Mouse (Mus musculus): Measurements from ENCODE around the gene Olfr980. TPM values are rescaled to one million over a fixed set of nuclear protein-coding genes. Genes with fewer than 3 reads are reported as not detected.
"Not testable (repeated sequence)": the region's sequence is repeated elsewhere in the genome, so short reads cannot be mapped to it uniquely, and the experiment has no call there.

The Olfr980 gene
- not detected in 2 replicates for polyA plus RNA-seq (2014; fragmentation: Nextera tagmentation; extraction: Ambion mirVana)

- no peaks in the 10 kb centered on the region for H3K27me3 ChIP-seq (ENCODE audit: control insufficient read depth, insufficient read depth, low read length)
- no peaks in the 10 kb centered on the region for H3K9me3 ChIP-seq (ENCODE audit: control insufficient read depth, low read length)
- no peak for ATAC-seq (replicated peaks; ENCODE audit: low FRiP score)
- no peaks in the 10 kb centered on the region for H3K4me1 ChIP-seq (replicated peaks; ENCODE audit: control insufficient read depth, insufficient read depth, low read length)
- no peak within 1 kb of the TSS for H3K9ac ChIP-seq (ENCODE audit: low read length)
- H3K27ac ChIP-seq (ENCODE audit: low read depth, low read length) = no peak within 1 kb of the TSS
- DNase-seq (ENCODE audit: low spot score) = no peak
- no peak within 1 kb of the TSS for H3K4me2 ChIP-seq (ENCODE audit: low read depth, low read length, severe bottlenecking)
- WGBS = 97% methylated on average over 1 of the region's 1 CpGs
- no peak within 1 kb of the TSS for H3K4me3 ChIP-seq (ENCODE audit: low read depth, low read length)
- H3K36me3 ChIP-seq (ENCODE audit: control insufficient read depth, insufficient read depth, low read length) = no peaks in the 10 kb centered on the region
These were observed at the start of gene Olfr980 for GRCm38 (mm10) chr9:40009482-40009881. Gene Olfr980, minus strand, starts transcription at chr9:40009582.

GRCm38 (mm10) chr9:40050138-40050537 lies 40.8 kb upstream of the Olfr980 start:
- H3K4me2 ChIP-seq (ENCODE audit: low read depth, low read length, severe bottlenecking) = no peak overlapping the region
- H3K4me1 ChIP-seq (replicated peaks; ENCODE audit: control insufficient read depth, insufficient read depth, low read length) = no peaks in the 10 kb centered on the region
- DNase-seq (ENCODE audit: low spot score) = no peak
- no peak overlapping the region for H3K4me3 ChIP-seq (ENCODE audit: low read depth, low read length)
- 94% methylated on average over 19 of the region's 19 CpGs for WGBS
- ATAC-seq (replicated peaks; ENCODE audit: low FRiP score) = no peak
- no peaks in the 10 kb centered on the region for H3K36me3 ChIP-seq (ENCODE audit: control insufficient read depth, insufficient read depth, low read length)
- H3K27ac ChIP-seq (ENCODE audit: low read depth, low read length) = no peak overlapping the region
- H3K9me3 ChIP-seq (ENCODE audit: control insufficient read depth, low read length) = no peaks in the 10 kb centered on the region
- no peak overlapping the region for H3K9ac ChIP-seq (ENCODE audit: low read length)
- H3K27me3 ChIP-seq (ENCODE audit: control insufficient read depth, insufficient read depth, low read length) = no peaks in the 10 kb centered on the region

GRCm38 (mm10) chr9:40021164-40021563 lies 11.8 kb upstream of the Olfr980 start, which contains the start of gene Olfr981:
Gene Olfr981, plus strand, starts transcription at chr9:40021464.
- ATAC-seq (replicated peaks; ENCODE audit: low FRiP score) (no peak), DNase-seq (ENCODE audit: low spot score) (no peak)
- H3K27me3 ChIP-seq (ENCODE audit: control insufficient read depth, insufficient read depth, low read length) = no peaks in the 10 kb centered on the region
- 64% methylated on average over 2 of the region's 2 CpGs for WGBS
- no peak within 1 kb of the TSS for H3K27ac ChIP-seq (ENCODE audit: low read depth, low read length)
- H3K9me3 ChIP-seq (ENCODE audit: control insufficient read depth, low read length) = no peaks in the 10 kb centered on the region
- no peak within 1 kb of the TSS for H3K4me2 ChIP-seq (ENCODE audit: low read depth, low read length, severe bottlenecking)
- no peaks in the 10 kb centered on the region for H3K4me1 ChIP-seq (replicated peaks; ENCODE audit: control insufficient read depth, insufficient read depth, low read length)
- H3K36me3 ChIP-seq (ENCODE audit: control insufficient read depth, insufficient read depth, low read length) = no peaks in the 10 kb centered on the region
- no peak within 1 kb of the TSS for H3K4me3 ChIP-seq (ENCODE audit: low read depth, low read length)
- no peak within 1 kb of the TSS for H3K9ac ChIP-seq (ENCODE audit: low read length)

- no peaks in the 10 kb centered on the region for H3K27me3 ChIP-seq (ENCODE audit: control insufficient read depth, insufficient read depth, low read length)
- H3K4me2 ChIP-seq (ENCODE audit: low read depth, low read length, severe bottlenecking) = no peak within 1 kb of the TSS
- no peak within 1 kb of the TSS for H3K4me3 ChIP-seq (ENCODE audit: low read depth, low read length)
- no peak for ATAC-seq (replicated peaks; ENCODE audit: low FRiP score)
- H3K9me3 ChIP-seq (ENCODE audit: control insufficient read depth, low read length) = no peaks in the 10 kb centered on the region
- H3K4me1 ChIP-seq (replicated peaks; ENCODE audit: control insufficient read depth, insufficient read depth, low read length) = no peaks in the 10 kb centered on the region
- WGBS = 97% methylated on average over 1 of the region's 1 CpGs
- DNase-seq (ENCODE audit: low spot score) = no peak
- no peak within 1 kb of the TSS for H3K9ac ChIP-seq (ENCODE audit: low read length)
- no peak within 1 kb of the TSS for H3K27ac ChIP-seq (ENCODE audit: low read depth, low read length)
- H3K36me3 ChIP-seq (ENCODE audit: control insufficient read depth, insufficient read depth, low read length) = no peaks in the 10 kb centered on the region
These were observed 6.0 kb downstream of the Olfr980 start, which contains the start of gene Olfr979 for GRCm38 (mm10) chr9:40003365-40003764. Gene Olfr979, minus strand, starts transcription at chr9:40003465.

GRCm38 (mm10) chr9:39991813-39992212 lies 17.6 kb downstream of the Olfr980 start, which contains the start of gene Olfr978:
Gene Olfr978, plus strand, starts transcription at chr9:39992113.
- 80% methylated on average over 2 of the region's 2 CpGs for WGBS
- ATAC-seq (replicated peaks; ENCODE audit: low FRiP score) (no peak), DNase-seq (ENCODE audit: low spot score) (no peak)
- Histone ChIP-seq H3K27me3 (ENCODE audit: control insufficient read depth, insufficient read depth, low read length) (no peaks in the 10 kb centered on the region), H3K36me3 (ENCODE audit: control insufficient read depth, insufficient read depth, low read length) (no peaks in the 10 kb centered on the region), H3K4me1 (replicated peaks; ENCODE audit: control insufficient read depth, insufficient read depth, low read length) (no peaks in the 10 kb centered on the region), H3K9me3 (ENCODE audit: control insufficient read depth, low read length) (no peaks in the 10 kb centered on the region), H3K4me2 (ENCODE audit: low read depth, low read length, severe bottlenecking) (no peak within 1 kb of the TSS), H3K27ac (ENCODE audit: low read depth, low read length) (no peak within 1 kb of the TSS), H3K9ac (ENCODE audit: low read length) (no peak within 1 kb of the TSS), H3K4me3 (ENCODE audit: low read depth, low read length) (no peak within 1 kb of the TSS)

GRCm38 (mm10) chr9:39976581-39977145 lies 32.7 kb downstream of the Olfr980 start:
- not testable (repeated sequence) for H3K27me3 ChIP-seq (ENCODE audit: control insufficient read depth, insufficient read depth, low read length); ATAC-seq (replicated peaks; ENCODE audit: low FRiP score); H3K4me1 ChIP-seq (replicated peaks; ENCODE audit: control insufficient read depth, insufficient read depth, low read length); H3K9me3 ChIP-seq (ENCODE audit: control insufficient read depth, low read length); H3K27ac ChIP-seq (ENCODE audit: low read depth, low read length); H3K36me3 ChIP-seq (ENCODE audit: control insufficient read depth, insufficient read depth, low read length); H3K9ac ChIP-seq (ENCODE audit: low read length); H3K4me2 ChIP-seq (ENCODE audit: low read depth, low read length, severe bottlenecking); H3K4me3 ChIP-seq (ENCODE audit: low read depth, low read length); DNase-seq (ENCODE audit: low spot score)
- WGBS = 94% methylated on average over 1 of the region's 1 CpGs

GRCm38 (mm10) chr9:39961033-39961432 lies 48.3 kb downstream of the Olfr980 start, which contains the start of gene Olfr976:
Gene Olfr976, minus strand, starts transcription at chr9:39961133.
- not testable (repeated sequence) for H3K27me3 ChIP-seq (ENCODE audit: control insufficient read depth, insufficient read depth, low read length); H3K27ac ChIP-seq (ENCODE audit: low read depth, low read length)
- 85% methylated on average over 5 of the region's 9 CpGs for WGBS

More at GRCm38 (mm10) chr9:39961033-39961432, 48.3 kb downstream of the Olfr980 start, which contains the start of gene Olfr976:
- H3K9me3 ChIP-seq (ENCODE audit: control insufficient read depth, low read length); H3K4me3 ChIP-seq (ENCODE audit: low read depth, low read length); ATAC-seq (replicated peaks; ENCODE audit: low FRiP score); H3K4me1 ChIP-seq (replicated peaks; ENCODE audit: control insufficient read depth, insufficient read depth, low read length); H3K4me2 ChIP-seq (ENCODE audit: low read depth, low read length, severe bottlenecking); H3K9ac ChIP-seq (ENCODE audit: low read length); DNase-seq (ENCODE audit: low spot score); H3K36me3 ChIP-seq (ENCODE audit: control insufficient read depth, insufficient read depth, low read length): not testable (repeated sequence)
